Mouse (Mus musculus) myocyte (in vitro differentiated cells): ENCODE results near the gene Slc2a13.

Experiments used
- E2F4 ChIP-seq: IDR thresholded peaks from one replicate; pipeline ENCODE4 v1.6.1; 2011; ENCODE audit warnings: mild to moderate bottlenecking, control low read depth, moderate library complexity; ENCODE audit not compliant: insufficient read depth
- MYOD1 ChIP-seq, 3 experiments: IDR thresholded peaks; one replicate each; pipeline ENCODE4 v1.6.1; 2011; ENCODE audit warnings: control low read depth in 2 of 3, low read depth in 2 of 3, mild to moderate bottlenecking in 2 of 3, moderate library complexity in 1 of 3; ENCODE audit not compliant: insufficient read length in 2 of 3, control insufficient read depth in 1 of 3
- TCF12 ChIP-seq: IDR thresholded peaks from one replicate; pipeline ENCODE4 v1.6.1; 2011; ENCODE audit warnings: mild to moderate bottlenecking, control low read depth; ENCODE audit not compliant: poor library complexity, insufficient read depth, severe bottlenecking

DNA sequence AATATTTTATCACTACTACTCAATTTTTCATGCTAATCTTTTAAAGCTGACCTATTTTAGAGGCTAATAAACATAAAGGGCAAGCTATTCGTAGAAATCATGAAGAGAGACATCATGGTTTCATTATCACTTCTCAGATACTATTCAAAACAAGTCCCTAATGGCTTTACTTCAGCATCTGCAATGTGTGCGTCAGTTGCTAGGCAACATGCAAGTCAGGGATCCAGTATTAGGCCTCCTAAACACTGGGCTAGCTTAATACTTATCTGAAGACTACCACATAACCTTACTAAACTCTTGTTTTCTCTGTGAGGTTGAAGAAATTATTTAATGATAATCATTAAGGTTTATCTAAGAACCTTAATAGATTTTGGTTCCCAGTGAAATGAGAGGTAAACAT is 111.1 kb downstream of the Slc2a13 start:
- TF ChIP-seq MYOD1 (IDR thresholded peaks at IDR 0.05; ENCODE audit: control insufficient read depth in 1 of 3, insufficient read length in 2 of 3, low read depth in 2 of 3) (no peak), E2F4 (no peak), TCF12 (no peak)
